Mouse (Mus musculus) G1E-ER4 (cell line): ENCODE measurements around the gene Clec4a1. TPM values are rescaled to one million over a fixed set of nuclear protein-coding genes. Genes with fewer than 3 reads are reported as not detected.

Experiments
- GATA1 ChIP-seq: IDR thresholded peaks from one replicate; pipeline ENCODE4 v1.8.0; 2012; ENCODE audit warnings: low read length, inconsistent platforms
- polyA plus RNA-seq: library from polyadenylated mRNA; stranded (reverse); fragments of >175 nt; gene quantifications from 2 replicates; pipeline ENCODE4 v1.2.3, GENCODE M21; 2012

The Clec4a1 gene
- polyA plus RNA-seq, 1 experiment: not detected

- no peak for TF ChIP-seq GATA1
Measured at GRCm38 (mm10) chr6:122964562-122964961, 42.9 kb downstream of the Clec4a1 start.

- no peak for TF ChIP-seq GATA1
Measured at GRCm38 (mm10) chr6:122969048-122969447, 47.4 kb downstream of the Clec4a1 start.

Other genes starting within 250 kb of the Clec4a1 start
- not detected in 2 replicates for gene Nanog, start 214.4 kb upstream of the Clec4a1 start, polyA plus RNA-seq
- gene Slc2a3, start 120.2 kb upstream of the Clec4a1 start, polyA plus RNA-seq: 34.8 and 40.7 TPM in 2 replicates
- gene Foxj2, start 101.9 kb upstream of the Clec4a1 start, polyA plus RNA-seq: 14.9 and 18.7 TPM in 2 replicates
- gene C3ar1, start 65.7 kb upstream of the Clec4a1 start, polyA plus RNA-seq: 0.01 TPM in 1 of 2 replicates, not detected in the other
- 15.8 and 20.3 TPM in 2 replicates for gene Necap1, start 47.4 kb upstream of the Clec4a1 start, polyA plus RNA-seq
- gene Clec4a3, start 30.7 kb downstream of the Clec4a1 start, polyA plus RNA-seq: not detected in 2 replicates
- gene Clec4a4, start 68.5 kb downstream of the Clec4a1 start, polyA plus RNA-seq: not detected in 2 replicates
- not detected in 2 replicates for gene Clec4b1, start 128.1 kb downstream of the Clec4a1 start, polyA plus RNA-seq
- gene Clec4a2, start 184.6 kb downstream of the Clec4a1 start, polyA plus RNA-seq: not detected in 2 replicates